Mouse (Mus musculus) heart, postnatal 0 days (tissue): Measurements from ENCODE around the gene Ncr1.

Source experiments
- CTCF ChIP-seq: IDR thresholded peaks from 2 replicates; pipeline ENCODE4 v1.5.1; 2016; ENCODE audit warnings: antibody characterized with exemption, control low read depth, low read depth
- EP300 ChIP-seq: IDR thresholded peaks from 2 replicates; pipeline ENCODE4 v1.6.1; 2016; ENCODE audit warnings: antibody characterized with exemption, low read depth

GRCm38 (mm10) chr7:4337509-4337908 is at the start of gene Ncr1:
- TF ChIP-seq CTCF (no peak), EP300 (no peak)
